Mouse (Mus musculus): ENCODE measurements at regions not wholly inside any gene's neighbourhood (a gene's known extent, or its start where the extent isn't known, plus 50 kb on each side); places are given as distances from the start of the nearest gene placed in this dataset.

- H3K4me3 ChIP-seq (ENCODE audit: insufficient read depth, low read depth, low read length): no peak overlapping the region
- H3K9ac ChIP-seq (ENCODE audit: low read depth, low read length): no peak overlapping the region
- TF ChIP-seq CTCF (IDR thresholded peaks at IDR 0.05; ENCODE audit: low read depth, low read length) (no peak), POLR2A (IDR thresholded peaks at IDR 0.05; ENCODE audit: extremely low read depth, insufficient read depth, low read length) (no peak)
- H3K36me3 ChIP-seq (ENCODE audit: control insufficient read depth, insufficient read depth, low read length): no peaks in the 10 kb centered on the region
- DNase-seq (ENCODE audit: extremely low read depth, low read depth, low spot score): no peak
- H3K4me1 ChIP-seq (ENCODE audit: control insufficient read depth, insufficient read depth, low read length): no peaks in the 10 kb centered on the region
- H3K27me3 ChIP-seq (ENCODE audit: control insufficient read depth, insufficient read depth, low read length): no peaks in the 10 kb centered on the region
- H3K79me2 ChIP-seq (ENCODE audit: control insufficient read depth, insufficient read depth, low read length): no peaks in the 10 kb centered on the region
- WGBS: 82% methylated on average over 4 of the region's 4 CpGs
- no peak overlapping the region for H3K27ac ChIP-seq (replicated peaks; ENCODE audit: insufficient read depth, low read depth, low read length)
Measured at GRCm38 (mm10) chr15:62476452-62476851, 1368.5 kb downstream of the Gsdmc2 start.

GRCm38 (mm10) chr15:62470683-62471331 lies 1374.2 kb downstream of the Gsdmc2 start:
- Histone ChIP-seq H3K4me1 (ENCODE audit: control insufficient read depth, insufficient read depth, low read length) (no peaks in the 10 kb centered on the region), H3K9ac (ENCODE audit: low read depth, low read length) (no peak overlapping the region), H3K27me3 (ENCODE audit: control insufficient read depth, insufficient read depth, low read length) (no peaks in the 10 kb centered on the region), H3K4me3 (ENCODE audit: insufficient read depth, low read depth, low read length) (no peak overlapping the region), H3K27ac (replicated peaks; ENCODE audit: insufficient read depth, low read depth, low read length) (no peak overlapping the region), H3K79me2 (ENCODE audit: control insufficient read depth, insufficient read depth, low read length) (no peaks in the 10 kb centered on the region), H3K36me3 (ENCODE audit: control insufficient read depth, insufficient read depth, low read length) (no peaks in the 10 kb centered on the region)
- WGBS: 92% methylated on average over 7 of the region's 7 CpGs
- no peak for TF ChIP-seq POLR2A (IDR thresholded peaks at IDR 0.05; ENCODE audit: extremely low read depth, insufficient read depth, low read length)
- TF ChIP-seq CTCF (IDR thresholded peaks at IDR 0.05; ENCODE audit: low read depth, low read length): no peak
- DNase-seq (ENCODE audit: extremely low read depth, low read depth, low spot score): no peak

- TF ChIP-seq CTCF (IDR thresholded peaks at IDR 0.05; ENCODE audit: low read depth, low read length) (no peak), POLR2A (IDR thresholded peaks at IDR 0.05; ENCODE audit: extremely low read depth, insufficient read depth, low read length) (no peak)
- 82% methylated on average over 3 of the region's 3 CpGs for WGBS
Measured at GRCm38 (mm10) chr15:62468076-62468475, 1376.9 kb downstream of the Gsdmc2 start.

GRCm38 (mm10) chr15:62466856-62467255 lies 1378.1 kb downstream of the Gsdmc2 start:
- H3K9ac ChIP-seq (ENCODE audit: low read depth, low read length): no peak overlapping the region
- H3K4me3 ChIP-seq (ENCODE audit: insufficient read depth, low read depth, low read length): no peak overlapping the region
- DNase-seq (ENCODE audit: extremely low read depth, low read depth, low spot score): no peak
- H3K27ac ChIP-seq (replicated peaks; ENCODE audit: insufficient read depth, low read depth, low read length): no peak overlapping the region
- TF ChIP-seq CTCF (IDR thresholded peaks at IDR 0.05; ENCODE audit: low read depth, low read length) (no peak), POLR2A (IDR thresholded peaks at IDR 0.05; ENCODE audit: extremely low read depth, insufficient read depth, low read length) (no peak)
- no peaks in the 10 kb centered on the region for H3K4me1 ChIP-seq (ENCODE audit: control insufficient read depth, insufficient read depth, low read length)
- H3K27me3 ChIP-seq (ENCODE audit: control insufficient read depth, insufficient read depth, low read length): no peaks in the 10 kb centered on the region
- H3K36me3 ChIP-seq (ENCODE audit: control insufficient read depth, insufficient read depth, low read length): no peaks in the 10 kb centered on the region
- no peaks in the 10 kb centered on the region for H3K79me2 ChIP-seq (ENCODE audit: control insufficient read depth, insufficient read depth, low read length)

More at GRCm38 (mm10) chr15:62468076-62468475, 1376.9 kb downstream of the Gsdmc2 start:
- H3K79me2 ChIP-seq (ENCODE audit: control insufficient read depth, insufficient read depth, low read length): no peaks in the 10 kb centered on the region
- no peak for DNase-seq (ENCODE audit: extremely low read depth, low read depth, low spot score)
- H3K36me3 ChIP-seq (ENCODE audit: control insufficient read depth, insufficient read depth, low read length): no peaks in the 10 kb centered on the region
- H3K4me1 ChIP-seq (ENCODE audit: control insufficient read depth, insufficient read depth, low read length): no peaks in the 10 kb centered on the region
- H3K9ac ChIP-seq (ENCODE audit: low read depth, low read length): no peak overlapping the region
- no peaks in the 10 kb centered on the region for H3K27me3 ChIP-seq (ENCODE audit: control insufficient read depth, insufficient read depth, low read length)
- H3K4me3 ChIP-seq (ENCODE audit: insufficient read depth, low read depth, low read length): no peak overlapping the region
- H3K27ac ChIP-seq (replicated peaks; ENCODE audit: insufficient read depth, low read depth, low read length): no peak overlapping the region

- no peak for TF ChIP-seq POLR2A (IDR thresholded peaks at IDR 0.05; ENCODE audit: extremely low read depth, insufficient read depth, low read length)
- TF ChIP-seq CTCF (IDR thresholded peaks at IDR 0.05; ENCODE audit: low read depth, low read length): no peak
- Histone ChIP-seq H3K27ac (replicated peaks; ENCODE audit: insufficient read depth, low read depth, low read length) (no peak overlapping the region), H3K27me3 (ENCODE audit: control insufficient read depth, insufficient read depth, low read length) (no peaks in the 10 kb centered on the region), H3K36me3 (ENCODE audit: control insufficient read depth, insufficient read depth, low read length) (no peaks in the 10 kb centered on the region), H3K79me2 (ENCODE audit: control insufficient read depth, insufficient read depth, low read length) (no peaks in the 10 kb centered on the region), H3K4me1 (ENCODE audit: control insufficient read depth, insufficient read depth, low read length) (no peaks in the 10 kb centered on the region), H3K4me3 (ENCODE audit: insufficient read depth, low read depth, low read length) (no peak overlapping the region), H3K9ac (ENCODE audit: low read depth, low read length) (no peak overlapping the region)
- 90% methylated on average over 6 of the region's 6 CpGs for WGBS
- DNase-seq (ENCODE audit: extremely low read depth, low read depth, low spot score): no peak
Measured at GRCm38 (mm10) chr15:62465026-62465839, 1379.7 kb downstream of the Gsdmc2 start.

- 78% methylated on average over 3 of the region's 3 CpGs for WGBS
- no peak for TF ChIP-seq POLR2A (IDR thresholded peaks at IDR 0.05; ENCODE audit: extremely low read depth, insufficient read depth, low read length)
- no peak for TF ChIP-seq CTCF (IDR thresholded peaks at IDR 0.05; ENCODE audit: low read depth, low read length)
- Histone ChIP-seq H3K9ac (ENCODE audit: low read depth, low read length) (no peak overlapping the region), H3K4me1 (ENCODE audit: control insufficient read depth, insufficient read depth, low read length) (no peaks in the 10 kb centered on the region), H3K27me3 (ENCODE audit: control insufficient read depth, insufficient read depth, low read length) (no peaks in the 10 kb centered on the region), H3K79me2 (ENCODE audit: control insufficient read depth, insufficient read depth, low read length) (no peaks in the 10 kb centered on the region), H3K27ac (replicated peaks; ENCODE audit: insufficient read depth, low read depth, low read length) (no peak overlapping the region), H3K36me3 (ENCODE audit: control insufficient read depth, insufficient read depth, low read length) (no peaks in the 10 kb centered on the region), H3K4me3 (ENCODE audit: insufficient read depth, low read depth, low read length) (no peak overlapping the region)
- DNase-seq (ENCODE audit: extremely low read depth, low read depth, low spot score): no peak
Measured at GRCm38 (mm10) chr15:62462698-62463097, 1382.3 kb downstream of the Gsdmc2 start.
